Mouse (Mus musculus): ENCODE measurements around the gene Urgcp. TPM values are rescaled to one million over a fixed set of nuclear protein-coding genes. Genes with fewer than 3 reads are reported as not detected.

The Urgcp gene
- polyA plus RNA-seq, 1 experiment from 2014 or later = 29.1 TPM

GRCm38 (mm10) chr11:5734323-5734722, 27.9 kb downstream of the Urgcp start:
- H3K27me3 ChIP-seq = no peaks in the 10 kb centered on the region
- no peak overlapping the region; the same call in 1 of the 2 replicates for H3K27ac ChIP-seq
- no peaks in the 10 kb centered on the region for H3K9me3 ChIP-seq
- H3K36me3 ChIP-seq = peaks cover 4% of the 10 kb centered on the region; the same call in 1 of the 2 replicates
- no peak for ATAC-seq (ENCODE audit: insufficient number of reproducible peaks, low FRiP score, low TSS enrichment, low read depth)
- H3K4me1 ChIP-seq = peaks cover 25% of the 10 kb centered on the region; the same call in 1 of the 2 replicates
- no peak overlapping the region for H3K4me2 ChIP-seq
- no peak overlapping the region for H3K4me3 ChIP-seq
- 93% methylated on average over 4 of the region's 4 CpGs for WGBS
- no peak overlapping the region for H3K9ac ChIP-seq

- Histone ChIP-seq H3K27me3 (no peaks in the 10 kb centered on the region), H3K9ac (no peak overlapping the region), H3K36me3 (peaks cover 7% of the 10 kb centered on the region; the same call in 1 of the 2 replicates), H3K4me2 (no peak overlapping the region), H3K9me3 (no peaks in the 10 kb centered on the region), H3K4me3 (no peak overlapping the region), H3K27ac (0 out of 2 replicates have a peak overlapping the region, but pooled peaks have one; percentile 47), H3K4me1 (peaks cover 21% of the 10 kb centered on the region; the same call in 1 of the 2 replicates)
- peak; percentile 80 for ATAC-seq (ENCODE audit: insufficient number of reproducible peaks, low FRiP score, low TSS enrichment, low read depth)
- WGBS = 63% methylated on average over 5 of the region's 5 CpGs
Measured at GRCm38 (mm10) chr11:5732401-5732800, 29.8 kb downstream of the Urgcp start.

GRCm38 (mm10) chr11:5729582-5729981, 32.6 kb downstream of the Urgcp start:
- no peak overlapping the region for H3K4me2 ChIP-seq
- H3K27ac ChIP-seq = no peak overlapping the region
- peaks cover 12% of the 10 kb centered on the region for H3K36me3 ChIP-seq
- no peaks in the 10 kb centered on the region for H3K9me3 ChIP-seq
- H3K27me3 ChIP-seq = no peaks in the 10 kb centered on the region
- peaks cover 18% of the 10 kb centered on the region; the same call in 1 of the 2 replicates for H3K4me1 ChIP-seq
- ATAC-seq (ENCODE audit: insufficient number of reproducible peaks, low FRiP score, low TSS enrichment, low read depth) = no peak
- H3K9ac ChIP-seq = no peak overlapping the region
- WGBS = 84% methylated on average over 9 of the region's 9 CpGs
- no peak overlapping the region for H3K4me3 ChIP-seq

- Histone ChIP-seq H3K4me2 (no peak overlapping the region), H3K4me1 (no peaks in the 10 kb centered on the region), H3K9me3 (no peaks in the 10 kb centered on the region), H3K36me3 (peaks cover 64% of the 10 kb centered on the region), H3K9ac (no peak overlapping the region), H3K27ac (no peak overlapping the region), H3K4me3 (no peak overlapping the region), H3K27me3 (no peaks in the 10 kb centered on the region)
- no peak for ATAC-seq (ENCODE audit: insufficient number of reproducible peaks, low FRiP score, low TSS enrichment, low read depth)
- 87% methylated on average over 12 of the region's 12 CpGs for WGBS
Measured at GRCm38 (mm10) chr11:5718611-5719354, 43.4 kb downstream of the Urgcp start.

- 93% methylated on average over 34 of the region's 34 CpGs for WGBS
- Histone ChIP-seq H3K9me3 (no peaks in the 10 kb centered on the region), H3K36me3 (peaks cover 66% of the 10 kb centered on the region), H3K4me1 (peaks cover 2% of the 10 kb centered on the region; the same call in 1 of the 2 replicates), H3K4me2 (no peak overlapping the region), H3K27me3 (no peaks in the 10 kb centered on the region), H3K9ac (no peak overlapping the region), H3K27ac (no peak overlapping the region), H3K4me3 (no peak overlapping the region)
- no peak for ATAC-seq (ENCODE audit: insufficient number of reproducible peaks, low FRiP score, low TSS enrichment, low read depth)
Measured at GRCm38 (mm10) chr11:5716938-5717705, 45.1 kb downstream of the Urgcp start.

- WGBS = 84% methylated on average over 11 of the region's 11 CpGs
- Histone ChIP-seq H3K4me2 (no peak overlapping the region), H3K36me3 (peaks cover 65% of the 10 kb centered on the region), H3K9ac (no peak overlapping the region), H3K4me3 (no peak overlapping the region), H3K27ac (no peak overlapping the region), H3K9me3 (no peaks in the 10 kb centered on the region), H3K27me3 (no peaks in the 10 kb centered on the region), H3K4me1 (peaks cover 2% of the 10 kb centered on the region; the same call in 1 of the 2 replicates)
- ATAC-seq (ENCODE audit: insufficient number of reproducible peaks, low FRiP score, low TSS enrichment, low read depth) = no peak
Measured at GRCm38 (mm10) chr11:5716246-5716645, 45.9 kb downstream of the Urgcp start.

- no peaks in the 10 kb centered on the region for H3K27me3 ChIP-seq
- H3K4me2 ChIP-seq = no peak within 1 kb of the TSS
- H3K9me3 ChIP-seq = no peaks in the 10 kb centered on the region
- no peak within 1 kb of the TSS for H3K4me3 ChIP-seq
- ATAC-seq (ENCODE audit: insufficient number of reproducible peaks, low FRiP score, low TSS enrichment, low read depth) = no peak
- H3K27ac ChIP-seq = no peak within 1 kb of the TSS
- H3K36me3 ChIP-seq = peaks cover 65% of the 10 kb centered on the region
- peaks cover 2% of the 10 kb centered on the region; the same call in 1 of the 2 replicates for H3K4me1 ChIP-seq
- H3K9ac ChIP-seq = no peak within 1 kb of the TSS
- WGBS = 84% methylated on average over 14 of the region's 14 CpGs
Measured at GRCm38 (mm10) chr11:5715630-5716105, 46.5 kb downstream of the Urgcp start, which contains the start of gene Mrps24. Gene Mrps24 (minus strand): TSS chr11:5715680.

- no peaks in the 10 kb centered on the region for H3K27me3 ChIP-seq
- ATAC-seq (ENCODE audit: insufficient number of reproducible peaks, low FRiP score, low TSS enrichment, low read depth) = no peak
- H3K4me2 ChIP-seq = no peak overlapping the region
- 90% methylated on average over 9 of the region's 9 CpGs for WGBS
- peaks cover 2% of the 10 kb centered on the region; the same call in 1 of the 2 replicates for H3K4me1 ChIP-seq
- no peaks in the 10 kb centered on the region for H3K9me3 ChIP-seq
- H3K27ac ChIP-seq = no peak overlapping the region
- no peak overlapping the region for H3K4me3 ChIP-seq
- H3K9ac ChIP-seq = no peak overlapping the region
- peaks cover 65% of the 10 kb centered on the region for H3K36me3 ChIP-seq
Measured at GRCm38 (mm10) chr11:5715179-5715578, 47.0 kb downstream of the Urgcp start.

- 17% methylated on average over 48 of the region's 50 CpGs for WGBS
- peaks cover 28% of the 10 kb centered on the region for H3K36me3 ChIP-seq
Measured at GRCm38 (mm10) chr11:5707530-5708353, 54.4 kb downstream of the Urgcp start.

GRCm38 (mm10) chr11:5706874-5707529, 55.2 kb downstream of the Urgcp start:
- H3K27me3 ChIP-seq = no peaks in the 10 kb centered on the region
- 1% methylated on average over 43 of the region's 43 CpGs for WGBS

More at GRCm38 (mm10) chr11:5707530-5708353, 54.4 kb downstream of the Urgcp start:
- Histone ChIP-seq H3K9me3 (no peaks in the 10 kb centered on the region), H3K27ac (peak overlapping the region; percentile 82), H3K27me3 (no peaks in the 10 kb centered on the region), H3K9ac (peak overlapping the region; percentile 95), H3K4me2 (peak overlapping the region; percentile 81), H3K4me3 (peak overlapping the region; percentile 93), H3K4me1 (peaks cover 15% of the 10 kb centered on the region)
- ATAC-seq (ENCODE audit: insufficient number of reproducible peaks, low FRiP score, low TSS enrichment, low read depth) = peak; percentile 87

GRCm38 (mm10) chr11:5705972-5706371, 56.2 kb downstream of the Urgcp start:
- Histone ChIP-seq H3K27me3 (no peaks in the 10 kb centered on the region), H3K36me3 (peaks cover 18% of the 10 kb centered on the region), H3K4me3 (peak overlapping the region; percentile 93), H3K4me1 (peaks cover 13% of the 10 kb centered on the region), H3K27ac (no peak overlapping the region), H3K9ac (no peak overlapping the region), H3K9me3 (no peaks in the 10 kb centered on the region), H3K4me2 (peak overlapping the region; percentile 81; the same call in 1 of the 2 replicates)
- no peak for ATAC-seq (ENCODE audit: insufficient number of reproducible peaks, low FRiP score, low TSS enrichment, low read depth)
- WGBS = 85% methylated on average over 9 of the region's 9 CpGs

More at GRCm38 (mm10) chr11:5706874-5707529, 55.2 kb downstream of the Urgcp start:
- peak; percentile 66 for ATAC-seq (ENCODE audit: insufficient number of reproducible peaks, low FRiP score, low TSS enrichment, low read depth)
- Histone ChIP-seq H3K27ac (peak overlapping the region; percentile 82), H3K4me3 (peak overlapping the region; percentile 93), H3K9me3 (no peaks in the 10 kb centered on the region), H3K9ac (peak overlapping the region; percentile 95), H3K36me3 (peaks cover 23% of the 10 kb centered on the region), H3K4me1 (peaks cover 13% of the 10 kb centered on the region), H3K4me2 (peak overlapping the region; percentile 81)

All from limb, embryonic 15.5 days (tissue).